Comparison of ENCODE assay signal across 9 mouse cellular contexts in genomic region chr10:81092465-81093250, GRCm38 (mm10). TPM values are rescaled to one million over a fixed set of nuclear protein-coding genes. Genes with fewer than 3 reads are reported as not detected.
A peak's percentile ranks its signal among the peaks of the same experiment; 100 is the strongest.
DNase-seq lines count a peak whose midpoint lies in the region; ATAC-seq and TF ChIP-seq lines count a peak whose summit lies in the region.
"Had no signal": no experiment of that assay in that cellular context is flagged by ENCODE, and none has a peak within 500 bp of the region (broad histone marks: within the 10 kb centered on the region; RNA-seq: fewer than 3 reads in every experiment).

No protein-coding gene starts in this region.

- peaks cover 50% of the 10 kb centered on the region for H3K27me3 ChIP-seq in G1E (ENCODE audit: insufficient read depth, low read length)
- H3K27me3 ChIP-seq in heart, embryonic 10.5 days (ENCODE audit: insufficient read depth, poor library complexity, severe bottlenecking), result 0 out of 2 replicates have a peak, but pooled peaks cover 16% of the 10 kb centered on the region
- no peaks in the 10 kb centered on the region for H3K27me3 ChIP-seq in limb, embryonic 11.5 days (ENCODE audit: control insufficient read depth, insufficient read depth, low read length)
- H3K27me3 ChIP-seq in neural tube, embryonic 15.5 days (replicated peaks), result peaks cover 5% of the 10 kb centered on the region; the same call in 1 of the 2 replicates
- H3K27me3 ChIP-seq in midbrain, postnatal 0 days (ENCODE audit: insufficient read depth, low read length), result no peaks in the 10 kb centered on the region

- H3K4me1 ChIP-seq in G1E (ENCODE audit: insufficient read depth, low read depth, low read length), result peaks cover 36% of the 10 kb centered on the region
- peaks cover 17% of the 10 kb centered on the region for H3K4me1 ChIP-seq in heart, embryonic 10.5 days
- H3K4me1 ChIP-seq in limb, embryonic 11.5 days (ENCODE audit: control insufficient read depth, insufficient read depth, low read length), result no peaks in the 10 kb centered on the region
- peaks cover 6% of the 10 kb centered on the region for H3K4me1 ChIP-seq in neural tube, embryonic 15.5 days
- no peaks in the 10 kb centered on the region for H3K4me1 ChIP-seq in midbrain, postnatal 0 days (ENCODE audit: insufficient read depth, low read length)

- H3K27ac ChIP-seq in heart, embryonic 10.5 days, result no peak overlapping the region; the same call in 1 of the 2 replicates
- no peak overlapping the region for H3K27ac ChIP-seq in limb, embryonic 11.5 days (replicated peaks; ENCODE audit: low read depth, low read length)
- H3K27ac ChIP-seq in neural tube, embryonic 15.5 days (replicated peaks), result no peak overlapping the region
- no peak overlapping the region for H3K27ac ChIP-seq in midbrain, postnatal 0 days (ENCODE audit: low read depth, low read length)

- peaks cover 4% of the 10 kb centered on the region for H3K9me3 ChIP-seq in G1E (replicated peaks)
- no peaks in the 10 kb centered on the region for H3K9me3 ChIP-seq in heart, embryonic 10.5 days
- peaks cover 3% of the 10 kb centered on the region; the same call in 1 of the 2 replicates for H3K9me3 ChIP-seq in limb, embryonic 11.5 days (ENCODE audit: control insufficient read depth, low read length)
- H3K9me3 ChIP-seq in neural tube, embryonic 15.5 days (replicated peaks), result no peaks in the 10 kb centered on the region
- H3K9me3 ChIP-seq in midbrain, postnatal 0 days (ENCODE audit: low read length), result no peaks in the 10 kb centered on the region

- DNase-seq in gastrocnemius, postnatal 14 days, result peak; percentile 50
- no peak for DNase-seq in gastrocnemius, adult 18-20 months (ENCODE audit: low spot score)
- peak; percentile 27 for DNase-seq in G1E (ENCODE audit: low spot score)
- no peak for DNase-seq in heart, embryonic 10.5 days (ENCODE audit: low spot score)
- DNase-seq in limb, embryonic 11.5 days (ENCODE audit: low spot score), result peak; percentile 36
- DNase-seq in frontal cortex, postnatal 36 days (ENCODE audit: low spot score in 2 of 2), result no peak
- no peak for DNase-seq in midbrain, postnatal 0 days (ENCODE audit: low spot score)

- TF ChIP-seq CTCF in G1E (IDR thresholded peaks at IDR 0.05; ENCODE audit: low read depth, low read length), result no peak
- no peak for TF ChIP-seq CTCF in midbrain, postnatal 0 days (IDR thresholded peaks at IDR 0.05)

- ATAC-seq in G1E (ENCODE audit: extremely low read depth, insufficient number of reproducible peaks, low FRiP score, poor library complexity, severe bottlenecking), result no peak
- no peak for ATAC-seq in limb, embryonic 11.5 days (ENCODE audit: insufficient number of reproducible peaks, low FRiP score, low TSS enrichment, low read depth)
- no peak for ATAC-seq in neural tube, embryonic 15.5 days (ENCODE audit: low FRiP score)
- ATAC-seq in midbrain, postnatal 0 days (ENCODE audit: low FRiP score), result no peak
- ATAC-seq: forebrain, embryonic 14.5 days had no signal

- intact Hi-C loops in gastrocnemius, postnatal 14 days (cut with DNase I; ENCODE audit: low total_unique reads), result no loop called here

- no peaks in the 10 kb centered on the region for H3K36me3 ChIP-seq in G1E (replicated peaks)
- no peaks in the 10 kb centered on the region for H3K36me3 ChIP-seq in heart, embryonic 10.5 days
- H3K36me3 ChIP-seq in limb, embryonic 11.5 days (ENCODE audit: control insufficient read depth, insufficient read depth, low read length), result no peaks in the 10 kb centered on the region
- no peaks in the 10 kb centered on the region for H3K36me3 ChIP-seq in neural tube, embryonic 15.5 days
- no peaks in the 10 kb centered on the region for H3K36me3 ChIP-seq in midbrain, postnatal 0 days (ENCODE audit: insufficient read depth, low read length)

- no peak overlapping the region for H3K4me2 ChIP-seq in limb, embryonic 11.5 days (ENCODE audit: low read depth, severe bottlenecking)
- H3K4me2 ChIP-seq in neural tube, embryonic 15.5 days, result no peak overlapping the region
- no peak overlapping the region for H3K4me2 ChIP-seq in midbrain, postnatal 0 days (ENCODE audit: low read depth, low read length, poor library complexity, severe bottlenecking)

- WGBS in heart, embryonic 10.5 days, result 49% methylated on average over 22 of the region's 22 CpGs
- WGBS in limb, embryonic 11.5 days, result 56% methylated on average over 22 of the region's 22 CpGs
- WGBS in neural tube, embryonic 15.5 days, result 61% methylated on average over 22 of the region's 22 CpGs
- WGBS in midbrain, postnatal 0 days, result 61% methylated on average over 22 of the region's 22 CpGs

- no peak overlapping the region for H3K4me3 ChIP-seq in G1E (ENCODE audit: low read depth, low read length)
- peak overlapping the region; percentile 31; the same call in 1 of the 2 replicates for H3K4me3 ChIP-seq in heart, embryonic 10.5 days
- H3K4me3 ChIP-seq in limb, embryonic 11.5 days (ENCODE audit: low read depth, low read length), result no peak overlapping the region
- no peak overlapping the region for H3K4me3 ChIP-seq in neural tube, embryonic 15.5 days (replicated peaks)
- no peak overlapping the region for H3K4me3 ChIP-seq in midbrain, postnatal 0 days (ENCODE audit: low read depth, low read length)

- H3K9ac ChIP-seq in limb, embryonic 11.5 days (ENCODE audit: low read length), result no peak overlapping the region
- H3K9ac ChIP-seq in neural tube, embryonic 15.5 days (replicated peaks), result no peak overlapping the region
- no peak overlapping the region for H3K9ac ChIP-seq in midbrain, postnatal 0 days (replicated peaks; ENCODE audit: low read length, poor library complexity, severe bottlenecking)

RNA-seq across cellular contexts. Expression of gene Creb3l3, which starts 6.0 kb away (rescaled TPM):
- 1 to 10 TPM in 1 of 2 experiments, under 1 TPM in 1; 0.53 to 1.1 TPM for total RNA-seq in gastrocnemius, postnatal 14 days (2021)
- under 1 TPM in 1 of 2 experiments, not detected in 1; 0.09 TPM for total RNA-seq in gastrocnemius, adult 18-20 months (2021)
- total RNA-seq in G1E (2014; fragmentation: Nextera tagmentation) (not detected in 2 replicates), G1E (2017) (0.29 TPM in 1 of 2 replicates, not detected in the other)
- polyA plus RNA-seq in G1E (2012), result not detected in 2 replicates
- polyA plus RNA-seq in heart, embryonic 10.5 days (2016; fragmentation: Nextera tagmentation; extraction: Ambion mirVana), result 0.43 and 2.4 TPM in 2 replicates
- polyA plus RNA-seq in limb, embryonic 11.5 days (2014; fragmentation: Nextera tagmentation; extraction: Ambion mirVana), result 0.27 and 0.28 TPM in 2 replicates
- polyA plus RNA-seq in neural tube, embryonic 15.5 days (2015; fragmentation: Nextera tagmentation; extraction: Ambion mirVana), result 0.38 and 0.56 TPM in 2 replicates
- total RNA-seq in midbrain, postnatal 0 days (2014; rRNA removed), result 0.28 and 1.6 TPM in 2 replicates
- 0.62 and 0.81 TPM in 2 replicates for polyA plus RNA-seq in midbrain, postnatal 0 days (2015; fragmentation: Nextera tagmentation; extraction: Ambion mirVana)

RNA-seq across cellular contexts. Expression of gene Map2k2, which starts 13.1 kb away (rescaled TPM):
- total RNA-seq in gastrocnemius, postnatal 14 days (2021), result 100 to 1,000 TPM; 163 to 171 TPM
- 100 to 1,000 TPM; 173 to 189 TPM for total RNA-seq in gastrocnemius, adult 18-20 months (2021)
- 35.9 and 52.2 TPM in 2 replicates for total RNA-seq in G1E (2014; fragmentation: Nextera tagmentation)
- 63.5 and 76.7 TPM in 2 replicates for total RNA-seq in G1E (2017)
- polyA plus RNA-seq in G1E (2012), result 272 and 393 TPM in 2 replicates
- 173 and 196 TPM in 2 replicates for polyA plus RNA-seq in heart, embryonic 10.5 days (2016; fragmentation: Nextera tagmentation; extraction: Ambion mirVana)
- 230 and 239 TPM in 2 replicates for polyA plus RNA-seq in limb, embryonic 11.5 days (2014; fragmentation: Nextera tagmentation; extraction: Ambion mirVana)
- polyA plus RNA-seq in neural tube, embryonic 15.5 days (2015; fragmentation: Nextera tagmentation; extraction: Ambion mirVana), result 227 and 241 TPM in 2 replicates
- 256 and 261 TPM in 2 replicates for total RNA-seq in midbrain, postnatal 0 days (2014; rRNA removed)
- 210 and 218 TPM in 2 replicates for polyA plus RNA-seq in midbrain, postnatal 0 days (2015; fragmentation: Nextera tagmentation; extraction: Ambion mirVana)

RNA-seq across cellular contexts. Expression of gene Thop1, which starts 22.8 kb away (rescaled TPM):
- 10 to 100 TPM; 22.4 to 23.0 TPM for total RNA-seq in gastrocnemius, postnatal 14 days (2021)
- 10 to 100 TPM; 21.1 to 26.0 TPM for total RNA-seq in gastrocnemius, adult 18-20 months (2021)
- 13.1 and 15.9 TPM in 2 replicates for total RNA-seq in G1E (2014; fragmentation: Nextera tagmentation)
- total RNA-seq in G1E (2017), result 19.0 and 23.6 TPM in 2 replicates
- 81.6 and 95.0 TPM in 2 replicates for polyA plus RNA-seq in G1E (2012)
- polyA plus RNA-seq in heart, embryonic 10.5 days (2016; fragmentation: Nextera tagmentation; extraction: Ambion mirVana), result 58.0 and 73.9 TPM in 2 replicates
- polyA plus RNA-seq in limb, embryonic 11.5 days (2014; fragmentation: Nextera tagmentation; extraction: Ambion mirVana), result 64.0 and 73.5 TPM in 2 replicates
- polyA plus RNA-seq in neural tube, embryonic 15.5 days (2015; fragmentation: Nextera tagmentation; extraction: Ambion mirVana), result 44.3 and 52.9 TPM in 2 replicates
- 59.9 and 67.1 TPM in 2 replicates for total RNA-seq in midbrain, postnatal 0 days (2014; rRNA removed)
- 35.2 and 35.8 TPM in 2 replicates for polyA plus RNA-seq in midbrain, postnatal 0 days (2015; fragmentation: Nextera tagmentation; extraction: Ambion mirVana)

RNA-seq across cellular contexts. Expression of gene Sgta, which starts 32.7 kb away (rescaled TPM):
- total RNA-seq in gastrocnemius, postnatal 14 days (2021), result 10 to 100 TPM; 78.6 to 79.9 TPM
- 100 to 1,000 TPM; 101 to 103 TPM for total RNA-seq in gastrocnemius, adult 18-20 months (2021)
- total RNA-seq in G1E (2014; fragmentation: Nextera tagmentation) (69.9 and 71.1 TPM in 2 replicates), G1E (2017) (52.4 and 56.2 TPM in 2 replicates)
- 178 and 186 TPM in 2 replicates for polyA plus RNA-seq in G1E (2012)
- polyA plus RNA-seq in heart, embryonic 10.5 days (2016; fragmentation: Nextera tagmentation; extraction: Ambion mirVana), result 197 and 226 TPM in 2 replicates
- polyA plus RNA-seq in limb, embryonic 11.5 days (2014; fragmentation: Nextera tagmentation; extraction: Ambion mirVana), result 219 and 221 TPM in 2 replicates
- 290 and 298 TPM in 2 replicates for polyA plus RNA-seq in neural tube, embryonic 15.5 days (2015; fragmentation: Nextera tagmentation; extraction: Ambion mirVana)
- 216 and 236 TPM in 2 replicates for total RNA-seq in midbrain, postnatal 0 days (2014; rRNA removed)
- 325 and 348 TPM in 2 replicates for polyA plus RNA-seq in midbrain, postnatal 0 days (2015; fragmentation: Nextera tagmentation; extraction: Ambion mirVana)

RNA-seq across cellular contexts. Expression of gene Zbtb7a, which starts 42.4 kb away (rescaled TPM):
- 10 to 100 TPM; 28.2 to 30.1 TPM for total RNA-seq in gastrocnemius, postnatal 14 days (2021)
- total RNA-seq in gastrocnemius, adult 18-20 months (2021), result 10 to 100 TPM; 22.1 to 24.5 TPM
- total RNA-seq in G1E (2014; fragmentation: Nextera tagmentation) (27.7 and 31.1 TPM in 2 replicates), G1E (2017) (6.4 and 7.1 TPM in 2 replicates)
- polyA plus RNA-seq in G1E (2012), result 75.7 and 79.1 TPM in 2 replicates
- 17.6 and 18.6 TPM in 2 replicates for polyA plus RNA-seq in heart, embryonic 10.5 days (2016; fragmentation: Nextera tagmentation; extraction: Ambion mirVana)
- 6.7 and 8.4 TPM in 2 replicates for polyA plus RNA-seq in limb, embryonic 11.5 days (2014; fragmentation: Nextera tagmentation; extraction: Ambion mirVana)
- 14.8 and 21.0 TPM in 2 replicates for polyA plus RNA-seq in neural tube, embryonic 15.5 days (2015; fragmentation: Nextera tagmentation; extraction: Ambion mirVana)
- total RNA-seq in midbrain, postnatal 0 days (2014; rRNA removed), result 23.6 and 29.5 TPM in 2 replicates
- polyA plus RNA-seq in midbrain, postnatal 0 days (2015; fragmentation: Nextera tagmentation; extraction: Ambion mirVana), result 16.1 and 18.0 TPM in 2 replicates

Comparison
In these comparisons a context has a peak if more than half of its experiments do, and no peak if none do; other contexts are left out.
1. DNase-seq: peak in gastrocnemius, postnatal 14 days (single experiment), G1E (single experiment) and limb, embryonic 11.5 days (single experiment); none in gastrocnemius, adult 18-20 months (single experiment), heart, embryonic 10.5 days (single experiment), frontal cortex, postnatal 36 days (0 of 2) and midbrain, postnatal 0 days (single experiment).